13 mouse cellular contexts compared by ENCODE assay signal in genomic region chr13:9082128-9082883, GRCm38 (mm10).
"Had no signal": no experiment of that assay in that cellular context is flagged by ENCODE, and none has a peak within 500 bp of the region (broad histone marks: within the 10 kb centered on the region; RNA-seq: fewer than 3 reads in every experiment).

No protein-coding gene starts in this region.

- H3K9me3 ChIP-seq: limb, embryonic 10.5 days; liver, embryonic 12.5 days; midbrain, embryonic 12.5 days; neural tube, embryonic 15.5 days had no signal

- H3K9ac ChIP-seq: liver, embryonic 12.5 days; midbrain, embryonic 12.5 days; neural tube, embryonic 15.5 days had no signal

- ATAC-seq: liver, embryonic 12.5 days had no signal

- H3K36me3 ChIP-seq: limb, embryonic 10.5 days; liver, embryonic 12.5 days; midbrain, embryonic 12.5 days; neural tube, embryonic 15.5 days had no signal

- H3K27me3 ChIP-seq: midbrain, embryonic 12.5 days; neural tube, embryonic 15.5 days had no signal

- H3K4me1 ChIP-seq: limb, embryonic 10.5 days; liver, embryonic 12.5 days; midbrain, embryonic 12.5 days; neural tube, embryonic 15.5 days had no signal

- H3K27ac ChIP-seq: left cerebral cortex, adult 2 months; limb, embryonic 10.5 days; liver, embryonic 12.5 days; macrophage; midbrain, embryonic 12.5 days; neural tube, embryonic 15.5 days had no signal

- H3K4me3 ChIP-seq: left cerebral cortex, adult 2 months; limb, embryonic 10.5 days; liver, embryonic 12.5 days; midbrain, embryonic 12.5 days; myocyte; neural tube, embryonic 15.5 days had no signal

- H3K4me2 ChIP-seq: liver, embryonic 12.5 days; midbrain, embryonic 12.5 days; neural tube, embryonic 15.5 days had no signal

- DNase-seq: kidney, adult 18-20 months; kidney, postnatal 10 days; lung, postnatal 10 days; right cerebral cortex, adult 18-20 months; right cerebral cortex, postnatal 25 days; thymus, postnatal 4 days had no signal
